Mouse (Mus musculus) urinary bladder, adult 18-20 months (tissue): ENCODE results near the gene Sspo.

ENCODE experiments used
- DNase-seq, 2 experiments: peaks; one replicate each; pipeline ENCODE4 v3.0.0; 2022; ENCODE audit warnings: low spot score in 2 of 2, mixed read lengths in 2 of 2

Sspo gene

GRCm38 (mm10) chr6:48435706-48436349, 12.2 kb upstream of the Sspo start:
- DNase-seq = no peak

- no peak for DNase-seq
Observed at GRCm38 (mm10) chr6:48437679-48438376, 10.2 kb upstream of the Sspo start.

- DNase-seq = no peak
Observed at GRCm38 (mm10) chr6:48438475-48439125, 9.4 kb upstream of the Sspo start.

- DNase-seq = no peak
Observed at GRCm38 (mm10) chr6:48439654-48440053, 8.4 kb upstream of the Sspo start.

GRCm38 (mm10) chr6:48440306-48441014, 7.6 kb upstream of the Sspo start:
- DNase-seq = no peak

- DNase-seq = peak; percentile 94 to 96
Observed at GRCm38 (mm10) chr6:48443592-48444309, 4.3 kb upstream of the Sspo start.

- DNase-seq = peak; percentile 61 to 65
Observed at GRCm38 (mm10) chr6:48444310-48445180, 3.5 kb upstream of the Sspo start.

GRCm38 (mm10) chr6:48445181-48446101, 2.6 kb upstream of the Sspo start, which contains the start of gene Zfp467:
Gene Zfp467, minus strand, starts transcription at chr6:48445825.
- peak; percentile 55 to 65 for DNase-seq

- no peak for DNase-seq
Observed at GRCm38 (mm10) chr6:48446256-48446655, 1.8 kb upstream of the Sspo start.

- DNase-seq = no peak
Observed at GRCm38 (mm10) chr6:48446896-48447295, 1.1 kb upstream of the Sspo start.

- no peak for DNase-seq
Observed at GRCm38 (mm10) chr6:48448527-48448926, 498 bp downstream of the Sspo start.

GRCm38 (mm10) chr6:48452151-48452550, 4.1 kb downstream of the Sspo start:
- DNase-seq = no peak

- DNase-seq = no peak
Observed at GRCm38 (mm10) chr6:48452771-48453170, 4.7 kb downstream of the Sspo start.

GRCm38 (mm10) chr6:48464966-48465679, 17.1 kb downstream of the Sspo start:
- no peak for DNase-seq

GRCm38 (mm10) chr6:48466715-48467114, 18.7 kb downstream of the Sspo start:
- no peak for DNase-seq

GRCm38 (mm10) chr6:48467490-48467889, 19.5 kb downstream of the Sspo start:
- no peak for DNase-seq

GRCm38 (mm10) chr6:48470739-48471138, 22.7 kb downstream of the Sspo start:
- no peak for DNase-seq

- no peak for DNase-seq
Observed at GRCm38 (mm10) chr6:48478446-48478845, 30.4 kb downstream of the Sspo start.

GRCm38 (mm10) chr6:48482501-48482900, 34.5 kb downstream of the Sspo start:
- DNase-seq = no peak
